Mouse (Mus musculus): Measurements from ENCODE around the gene Il12rb2. TPM values are rescaled to one million over a fixed set of nuclear protein-coding genes. Genes with fewer than 3 reads are reported as not detected.

Gene Il12rb2
- polyA plus RNA-seq, 2 experiments = 0.08 to 0.33 TPM

GRCm38 (mm10) chr6:67399551-67399950 lies 23.6 kb upstream of the Il12rb2 start:
- Histone ChIP-seq H3K4me3 (replicated peaks; ENCODE audit: low read length) (no peak overlapping the region), H3K4me2 (replicated peaks; ENCODE audit: low read depth, low read length, severe bottlenecking) (no peak overlapping the region), H3K36me3 (ENCODE audit: control insufficient read depth, insufficient read depth, low read length) (no peaks in the 10 kb centered on the region), H3K9me3 (ENCODE audit: control insufficient read depth, low read length) (no peaks in the 10 kb centered on the region), H3K9ac (ENCODE audit: low read depth, low read length, severe bottlenecking) (no peak overlapping the region), H3K4me1 (ENCODE audit: control insufficient read depth, insufficient read depth, low read length) (no peaks in the 10 kb centered on the region), H3K27ac (replicated peaks; ENCODE audit: low read depth, low read length) (no peak overlapping the region), H3K27me3 (ENCODE audit: control insufficient read depth, insufficient read depth, low read length) (no peaks in the 10 kb centered on the region)
- ATAC-seq (ENCODE audit: low FRiP score, low read depth) (no peak), DNase-seq (ENCODE audit: low spot score) (no peak)
- TF ChIP-seq POLR2A (IDR thresholded peaks at IDR 0.05; ENCODE audit: borderline replicate concordance, extremely low read depth, insufficient read depth, insufficient read length) = no peak
- WGBS = 82% methylated on average over 5 of the region's 5 CpGs

- WGBS = 87% methylated on average over 4 of the region's 4 CpGs
- no peak for TF ChIP-seq POLR2A (IDR thresholded peaks at IDR 0.05; ENCODE audit: borderline replicate concordance, extremely low read depth, insufficient read depth, insufficient read length)
- no peak overlapping the region for H3K4me2 ChIP-seq (replicated peaks; ENCODE audit: low read depth, low read length, severe bottlenecking)
- ATAC-seq (ENCODE audit: low FRiP score, low read depth) (no peak), DNase-seq (ENCODE audit: low spot score) (no peak)
- H3K4me1 ChIP-seq (ENCODE audit: control insufficient read depth, insufficient read depth, low read length) = no peaks in the 10 kb centered on the region
- H3K36me3 ChIP-seq (ENCODE audit: control insufficient read depth, insufficient read depth, low read length) = no peaks in the 10 kb centered on the region
- H3K27me3 ChIP-seq (ENCODE audit: control insufficient read depth, insufficient read depth, low read length) = no peaks in the 10 kb centered on the region
- no peak overlapping the region for H3K27ac ChIP-seq (replicated peaks; ENCODE audit: low read depth, low read length)
- no peaks in the 10 kb centered on the region for H3K9me3 ChIP-seq (ENCODE audit: control insufficient read depth, low read length)
- no peak overlapping the region for H3K9ac ChIP-seq (ENCODE audit: low read depth, low read length, severe bottlenecking)
- H3K4me3 ChIP-seq (replicated peaks; ENCODE audit: low read length) = no peak overlapping the region
These were observed 10.2 kb downstream of the Il12rb2 start for GRCm38 (mm10) chr6:67365785-67366184.

GRCm38 (mm10) chr6:67348065-67348464 lies 27.9 kb downstream of the Il12rb2 start:
- no peaks in the 10 kb centered on the region for H3K4me1 ChIP-seq (ENCODE audit: control insufficient read depth, insufficient read depth, low read length)
- H3K9ac ChIP-seq (ENCODE audit: low read depth, low read length, severe bottlenecking) = no peak overlapping the region
- H3K4me3 ChIP-seq (replicated peaks; ENCODE audit: low read length) = no peak overlapping the region
- TF ChIP-seq POLR2A (IDR thresholded peaks at IDR 0.05; ENCODE audit: borderline replicate concordance, extremely low read depth, insufficient read depth, insufficient read length) = no peak
- 35% methylated on average over 6 of the region's 6 CpGs for WGBS
- no peak overlapping the region for H3K4me2 ChIP-seq (replicated peaks; ENCODE audit: low read depth, low read length, severe bottlenecking)
- no peak overlapping the region for H3K27ac ChIP-seq (replicated peaks; ENCODE audit: low read depth, low read length)
- DNase-seq (ENCODE audit: low spot score) (no peak), ATAC-seq (ENCODE audit: low FRiP score, low read depth) (no peak)
- H3K9me3 ChIP-seq (ENCODE audit: control insufficient read depth, low read length) = no peaks in the 10 kb centered on the region
- no peaks in the 10 kb centered on the region for H3K36me3 ChIP-seq (ENCODE audit: control insufficient read depth, insufficient read depth, low read length)
- no peaks in the 10 kb centered on the region for H3K27me3 ChIP-seq (ENCODE audit: control insufficient read depth, insufficient read depth, low read length)

- no peaks in the 10 kb centered on the region for H3K9me3 ChIP-seq (ENCODE audit: control insufficient read depth, low read length)
- no peaks in the 10 kb centered on the region for H3K36me3 ChIP-seq (ENCODE audit: control insufficient read depth, insufficient read depth, low read length)
- no peak for TF ChIP-seq POLR2A (IDR thresholded peaks at IDR 0.05; ENCODE audit: borderline replicate concordance, extremely low read depth, insufficient read depth, insufficient read length)
- no peaks in the 10 kb centered on the region for H3K27me3 ChIP-seq (ENCODE audit: control insufficient read depth, insufficient read depth, low read length)
- no peak overlapping the region for H3K9ac ChIP-seq (ENCODE audit: low read depth, low read length, severe bottlenecking)
- H3K4me2 ChIP-seq (replicated peaks; ENCODE audit: low read depth, low read length, severe bottlenecking) = no peak overlapping the region
- H3K4me1 ChIP-seq (ENCODE audit: control insufficient read depth, insufficient read depth, low read length) = no peaks in the 10 kb centered on the region
- ATAC-seq (ENCODE audit: low FRiP score, low read depth) (no peak), DNase-seq (ENCODE audit: low spot score) (no peak)
- H3K27ac ChIP-seq (replicated peaks; ENCODE audit: low read depth, low read length) = no peak overlapping the region
- H3K4me3 ChIP-seq (replicated peaks; ENCODE audit: low read length) = no peak overlapping the region
These were observed 36.5 kb downstream of the Il12rb2 start for GRCm38 (mm10) chr6:67339494-67339893.

GRCm38 (mm10) chr6:67337943-67338342 lies 38.0 kb downstream of the Il12rb2 start:
- no peak overlapping the region for H3K27ac ChIP-seq (replicated peaks; ENCODE audit: low read depth, low read length)
- H3K4me3 ChIP-seq (replicated peaks; ENCODE audit: low read length) = no peak overlapping the region
- H3K27me3 ChIP-seq (ENCODE audit: control insufficient read depth, insufficient read depth, low read length) = no peaks in the 10 kb centered on the region
- no peaks in the 10 kb centered on the region for H3K36me3 ChIP-seq (ENCODE audit: control insufficient read depth, insufficient read depth, low read length)
- H3K9me3 ChIP-seq (ENCODE audit: control insufficient read depth, low read length) = no peaks in the 10 kb centered on the region
- DNase-seq (ENCODE audit: low spot score) (no peak), ATAC-seq (ENCODE audit: low FRiP score, low read depth) (no peak)
- H3K4me1 ChIP-seq (ENCODE audit: control insufficient read depth, insufficient read depth, low read length) = no peaks in the 10 kb centered on the region
- TF ChIP-seq POLR2A (IDR thresholded peaks at IDR 0.05; ENCODE audit: borderline replicate concordance, extremely low read depth, insufficient read depth, insufficient read length) = no peak
- H3K9ac ChIP-seq (ENCODE audit: low read depth, low read length, severe bottlenecking) = no peak overlapping the region
- H3K4me2 ChIP-seq (replicated peaks; ENCODE audit: low read depth, low read length, severe bottlenecking) = no peak overlapping the region

GRCm38 (mm10) chr6:67323788-67324187 lies 52.2 kb downstream of the Il12rb2 start:
- Histone ChIP-seq H3K4me2 (replicated peaks; ENCODE audit: low read depth, low read length, severe bottlenecking) (no peak overlapping the region), H3K9me3 (ENCODE audit: control insufficient read depth, low read length) (no peaks in the 10 kb centered on the region), H3K27ac (replicated peaks; ENCODE audit: low read depth, low read length) (no peak overlapping the region), H3K4me1 (ENCODE audit: control insufficient read depth, insufficient read depth, low read length) (no peaks in the 10 kb centered on the region), H3K27me3 (ENCODE audit: control insufficient read depth, insufficient read depth, low read length) (no peaks in the 10 kb centered on the region), H3K36me3 (ENCODE audit: control insufficient read depth, insufficient read depth, low read length) (no peaks in the 10 kb centered on the region), H3K4me3 (replicated peaks; ENCODE audit: low read length) (no peak overlapping the region), H3K9ac (ENCODE audit: low read depth, low read length, severe bottlenecking) (no peak overlapping the region)
- ATAC-seq (ENCODE audit: low FRiP score, low read depth) (no peak), DNase-seq (ENCODE audit: low spot score) (no peak)
- 90% methylated on average over 3 of the region's 3 CpGs for WGBS
- TF ChIP-seq POLR2A (IDR thresholded peaks at IDR 0.05; ENCODE audit: borderline replicate concordance, extremely low read depth, insufficient read depth, insufficient read length) = no peak

Measured in limb, embryonic 14.5 days (tissue).